Mouse (Mus musculus): ENCODE results near the gene Vmn1r151. TPM values are rescaled to one million over a fixed set of nuclear protein-coding genes. Genes with fewer than 3 reads are reported as not detected.
"Not testable (repeated sequence)": the region's sequence is repeated elsewhere in the genome, so short reads cannot be mapped to it uniquely, and the experiment has no call there.

Vmn1r151 gene
- not detected in 2 replicates for polyA plus RNA-seq (2012; ENCODE audit: insufficient read depth, insufficient read length, missing spikeins)

GRCm38 (mm10) chr7:22499578-22499977, at the start of gene Vmn1r151:
Vmn1r151 (minus strand) TSS chr7:22499678.
- not testable (repeated sequence) for H3K27ac ChIP-seq (replicated peaks; ENCODE audit: low read depth, low read length); H3K4me1 ChIP-seq (ENCODE audit: control insufficient read depth, insufficient read depth, insufficient read length, low read length); H3K4me3 ChIP-seq (ENCODE audit: insufficient read depth, low read depth, low read length)

GRCm38 (mm10) chr7:22534787-22535186, 35.3 kb upstream of the Vmn1r151 start, which contains the start of gene Gm8677:
Gm8677 (minus strand) TSS chr7:22534887.
- H3K27ac ChIP-seq (replicated peaks; ENCODE audit: low read depth, low read length); H3K4me3 ChIP-seq (ENCODE audit: insufficient read depth, low read depth, low read length); H3K4me1 ChIP-seq (ENCODE audit: control insufficient read depth, insufficient read depth, insufficient read length, low read length): not testable (repeated sequence)

GRCm38 (mm10) chr7:22522667-22523066, 23.2 kb upstream of the Vmn1r151 start, which contains the start of gene Vmn1r152:
Vmn1r152 (plus strand) TSS chr7:22522967.
- not testable (repeated sequence) for H3K4me1 ChIP-seq (ENCODE audit: control insufficient read depth, insufficient read depth, insufficient read length, low read length); H3K27ac ChIP-seq (replicated peaks; ENCODE audit: low read depth, low read length); H3K4me3 ChIP-seq (ENCODE audit: insufficient read depth, low read depth, low read length)

- not testable (repeated sequence) for H3K4me1 ChIP-seq (ENCODE audit: control insufficient read depth, insufficient read depth, insufficient read length, low read length); H3K4me3 ChIP-seq (ENCODE audit: insufficient read depth, low read depth, low read length); H3K27ac ChIP-seq (replicated peaks; ENCODE audit: low read depth, low read length)
These were observed 35.5 kb downstream of the Vmn1r151 start, which contains the start of gene Gm10665 for GRCm38 (mm10) chr7:22463975-22464374. Gm10665 (minus strand) TSS chr7:22464075.

Other genes starting within 250 kb of the Vmn1r151 start
- not detected in 2 replicates for gene Gm4187, start 170.0 kb downstream of the Vmn1r151 start, polyA plus RNA-seq (2012; ENCODE audit: insufficient read depth, insufficient read length, missing spikeins)
- not detected in 2 replicates for gene Gm8660, start 128.6 kb downstream of the Vmn1r151 start, polyA plus RNA-seq (2012; ENCODE audit: insufficient read depth, insufficient read length, missing spikeins)
- not detected in 2 replicates for gene Vmn1r148, start 86.1 kb downstream of the Vmn1r151 start, polyA plus RNA-seq (2012; ENCODE audit: insufficient read depth, insufficient read length, missing spikeins)
- gene Vmn1r149, start 61.4 kb downstream of the Vmn1r151 start, polyA plus RNA-seq (2012; ENCODE audit: insufficient read depth, insufficient read length, missing spikeins): not detected in 2 replicates
- gene Gm10665, start 35.6 kb downstream of the Vmn1r151 start, polyA plus RNA-seq (2012; ENCODE audit: insufficient read depth, insufficient read length, missing spikeins): not detected in 2 replicates
- gene Vmn1r152, start 23.3 kb upstream of the Vmn1r151 start, polyA plus RNA-seq (2012; ENCODE audit: insufficient read depth, insufficient read length, missing spikeins): not detected in 2 replicates
- not detected in 2 replicates for gene Gm8677, start 35.2 kb upstream of the Vmn1r151 start, polyA plus RNA-seq (2012; ENCODE audit: insufficient read depth, insufficient read length, missing spikeins)
- gene Gm4201, start 65.7 kb upstream of the Vmn1r151 start, polyA plus RNA-seq (2012; ENCODE audit: insufficient read depth, insufficient read length, missing spikeins): not detected in 2 replicates
- gene Gm4565, start 88.4 kb upstream of the Vmn1r151 start, polyA plus RNA-seq (2012; ENCODE audit: insufficient read depth, insufficient read length, missing spikeins): not detected in 2 replicates
- gene Vmn1r155, start 158.3 kb upstream of the Vmn1r151 start, polyA plus RNA-seq (2012; ENCODE audit: insufficient read depth, insufficient read length, missing spikeins): not detected in 2 replicates
- gene Gm8693, start 192.6 kb upstream of the Vmn1r151 start, polyA plus RNA-seq (2012; ENCODE audit: insufficient read depth, insufficient read length, missing spikeins): not detected in 2 replicates
- not detected in 2 replicates for gene Gm4567, start 220.0 kb upstream of the Vmn1r151 start, polyA plus RNA-seq (2012; ENCODE audit: insufficient read depth, insufficient read length, missing spikeins)